Mouse (Mus musculus): ENCODE measurements around the gene Dzip1l. TPM values are rescaled to one million over a fixed set of nuclear protein-coding genes. Genes with fewer than 3 reads are reported as not detected.

Dzip1l gene
- polyA plus RNA-seq, 3 experiments from 2014 or later, result not detected

GRCm38 (mm10) chr9:99661606-99662166 is 32.4 kb downstream of the Dzip1l start:
- ATAC-seq, result no peak

DNA sequence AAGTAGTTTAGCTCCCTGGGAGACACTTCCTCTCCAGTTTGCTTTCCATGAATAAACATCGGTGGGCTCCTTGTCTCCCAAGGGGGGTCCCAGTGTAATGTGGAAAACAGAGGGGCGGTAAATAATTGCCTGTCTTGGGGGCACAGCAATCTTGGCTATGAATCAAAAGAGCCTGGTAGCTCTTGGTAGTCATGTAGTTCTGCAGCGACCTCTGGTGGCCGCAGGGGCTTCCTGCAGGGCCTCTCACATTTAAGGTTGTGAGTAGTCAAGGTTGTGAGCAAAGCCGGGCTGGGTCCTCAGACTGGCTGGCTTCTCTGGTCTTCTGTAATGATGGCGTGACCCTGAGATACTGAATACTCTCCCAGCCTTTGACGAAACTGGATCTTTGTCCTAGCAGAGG is 33.1 kb downstream of the Dzip1l start:
- ATAC-seq, result no peak

GRCm38 (mm10) chr9:99662887-99663286 is 33.6 kb downstream of the Dzip1l start:
- ATAC-seq, result no peak

- no peak for ATAC-seq
Measured at GRCm38 (mm10) chr9:99667596-99667995, 38.3 kb downstream of the Dzip1l start.

DNA sequence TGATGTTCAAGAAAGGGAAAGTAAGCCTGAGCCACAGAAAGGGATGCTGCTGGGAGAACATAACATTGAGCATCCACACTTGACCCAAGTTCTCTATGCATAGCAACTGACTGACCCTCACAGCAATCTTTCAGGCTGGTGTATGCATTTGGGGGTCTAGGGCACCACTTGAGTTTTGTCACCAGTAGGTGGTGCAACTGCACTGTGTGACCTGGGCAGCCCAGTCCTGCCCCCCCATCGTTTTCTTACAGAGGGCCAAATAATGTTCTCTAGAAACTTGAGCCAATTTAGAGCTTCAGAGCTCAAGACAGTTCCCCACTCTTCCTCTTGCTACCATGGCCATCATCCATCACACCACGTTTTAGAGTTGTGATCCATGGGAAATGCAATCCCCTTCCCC is 42.3 kb downstream of the Dzip1l start:
- ATAC-seq, result no peak

- ATAC-seq, result no peak
Measured at GRCm38 (mm10) chr9:99675714-99676113, 46.4 kb downstream of the Dzip1l start.

DNA sequence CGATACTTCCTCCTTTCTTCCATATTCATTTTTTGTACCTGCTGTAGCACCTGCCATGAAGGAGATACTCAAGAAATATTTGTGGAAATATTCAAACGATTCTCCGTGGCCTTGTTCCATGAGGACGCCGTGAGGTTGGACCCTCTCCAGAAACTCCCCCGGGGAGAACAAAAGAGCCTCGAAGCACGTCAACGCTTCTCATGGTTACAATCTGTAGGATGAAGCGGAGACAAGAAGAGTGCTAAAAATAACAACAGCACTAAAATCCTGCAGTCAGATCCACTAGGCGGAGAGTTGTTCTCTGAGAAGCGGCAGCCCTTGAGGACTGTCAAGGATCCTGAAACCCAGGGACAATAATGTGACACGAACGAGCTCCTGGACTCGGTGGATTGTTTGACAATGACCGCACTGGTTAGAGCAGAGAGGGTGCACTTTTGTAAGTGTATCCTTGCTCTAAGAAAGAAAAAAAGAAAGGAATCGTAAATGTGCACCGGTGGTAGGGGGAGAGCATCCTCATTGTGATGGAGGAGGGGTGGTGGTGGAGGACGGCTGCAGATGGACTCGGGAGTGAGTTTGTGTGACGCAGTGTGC is 52.8 kb downstream of the Dzip1l start:
- no peak for ATAC-seq

DNA sequence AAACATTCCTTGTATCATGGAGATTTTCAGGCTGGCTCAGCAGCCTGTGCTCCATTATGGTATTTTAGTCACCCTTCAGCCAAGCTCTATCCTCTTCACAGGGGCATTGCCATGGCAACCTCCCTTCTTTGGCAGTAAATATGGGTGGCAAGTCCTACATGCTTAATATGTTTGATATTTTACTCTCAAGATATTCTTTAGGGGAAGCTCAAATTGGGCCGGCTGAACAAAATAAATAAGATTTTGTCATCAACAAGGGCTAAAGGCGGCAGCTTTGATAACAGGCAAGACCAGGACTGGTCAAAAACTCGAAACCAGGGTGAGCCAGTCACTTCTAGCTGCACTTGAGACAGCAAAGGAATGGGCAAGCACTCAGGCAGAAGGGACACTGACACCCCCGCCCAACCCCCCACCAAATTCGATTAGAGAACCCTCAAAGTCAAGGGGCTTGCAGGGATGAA is 55.8 kb downstream of the Dzip1l start:
- no peak for ATAC-seq

- no peak for ATAC-seq
Measured at GRCm38 (mm10) chr9:99685536-99686231, 56.4 kb downstream of the Dzip1l start.

DNA sequence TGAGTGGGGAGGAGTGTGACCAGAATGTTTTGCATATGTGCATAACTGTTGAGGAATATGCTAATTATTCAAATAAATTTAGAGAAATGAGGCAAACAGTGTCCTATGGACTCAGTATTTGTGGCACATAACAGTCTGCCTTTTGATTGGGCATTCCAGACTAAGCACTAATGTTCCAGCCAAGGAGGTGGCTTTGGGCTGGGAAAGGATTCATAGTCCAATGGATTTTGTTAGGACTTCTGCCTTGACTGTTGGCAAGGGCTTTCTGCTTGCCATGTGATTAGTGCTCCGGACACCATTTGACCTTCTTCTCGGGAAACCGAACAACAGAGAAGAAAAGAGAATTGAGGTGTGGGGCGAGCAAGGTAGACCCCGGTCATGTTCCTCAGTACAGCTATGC is 60.5 kb downstream of the Dzip1l start:
- no peak for ATAC-seq

GRCm38 (mm10) chr9:99690386-99690785 is 61.1 kb downstream of the Dzip1l start:
- ATAC-seq, result no peak

- ATAC-seq, result no peak
Measured at GRCm38 (mm10) chr9:99694961-99695360, 65.7 kb downstream of the Dzip1l start.

DNA sequence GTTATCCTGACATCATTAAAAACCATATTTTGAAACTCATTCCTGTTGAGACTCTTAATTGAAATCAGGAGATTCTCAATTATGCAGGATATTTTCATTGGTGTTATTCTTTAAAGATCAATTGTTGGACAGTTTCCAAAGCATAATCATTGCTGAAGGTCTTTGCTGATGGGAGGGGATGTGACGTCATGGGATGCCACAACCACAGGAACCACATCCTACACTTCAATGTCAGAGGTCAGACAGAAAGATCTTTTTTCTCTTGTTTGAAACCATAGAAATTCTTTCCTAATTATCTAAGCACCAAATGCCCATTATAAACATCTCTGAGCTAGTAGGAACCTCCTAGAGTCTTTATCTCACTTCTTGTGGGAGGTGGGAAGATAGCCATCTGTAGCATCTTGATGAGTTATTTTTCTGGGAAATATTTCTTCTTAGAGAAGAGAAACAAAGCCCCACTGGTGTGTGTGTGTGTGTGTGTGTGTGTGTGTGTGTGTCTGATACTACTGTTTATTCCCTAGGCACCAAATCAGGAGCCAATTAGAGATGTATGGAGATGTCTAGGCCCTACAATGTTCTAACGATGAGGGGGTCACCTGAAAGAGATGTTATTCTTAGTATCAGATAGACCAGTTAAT is 70.6 kb downstream of the Dzip1l start:
- ATAC-seq, result peak; percentile 43

DNA sequence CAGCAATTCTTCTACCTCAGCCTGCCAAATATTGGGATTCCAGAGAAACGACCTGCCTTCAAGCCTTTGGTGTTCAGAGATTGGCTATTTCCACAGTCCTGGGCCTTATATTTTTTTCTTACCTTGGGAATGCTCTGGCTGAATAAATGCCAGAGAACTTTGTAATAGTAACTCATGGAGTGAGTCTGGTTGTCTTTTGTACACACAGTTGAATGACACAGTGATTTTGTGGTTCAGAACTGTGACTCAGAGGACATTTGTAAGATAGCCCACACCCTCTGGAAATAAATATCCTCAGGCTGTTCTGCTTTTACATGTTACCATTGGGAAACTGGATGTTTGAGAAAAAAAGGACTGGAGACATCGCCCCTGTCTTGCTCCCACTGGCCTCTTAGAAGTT is 71.9 kb downstream of the Dzip1l start:
- ATAC-seq, result no peak

DNA sequence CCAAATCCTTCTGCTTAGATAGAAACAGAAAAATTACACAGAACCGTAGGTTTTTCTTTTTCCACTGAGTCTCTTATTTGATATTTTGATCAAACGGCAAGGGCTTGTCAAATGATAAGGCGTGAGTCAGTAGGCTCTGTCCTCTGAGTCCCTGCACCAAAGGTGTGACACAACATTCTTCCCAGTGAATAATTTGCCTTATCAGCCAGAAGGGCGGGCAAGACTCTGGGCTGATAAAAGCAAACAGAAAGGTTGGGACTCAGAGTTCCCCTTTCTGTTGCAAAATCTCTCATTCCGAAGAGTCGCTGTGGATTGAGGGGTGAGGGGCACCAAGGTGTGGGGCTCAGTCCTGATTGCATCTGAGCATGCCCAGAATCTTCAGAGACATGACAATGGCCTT is 72.9 kb downstream of the Dzip1l start:
- no peak for ATAC-seq

DNA sequence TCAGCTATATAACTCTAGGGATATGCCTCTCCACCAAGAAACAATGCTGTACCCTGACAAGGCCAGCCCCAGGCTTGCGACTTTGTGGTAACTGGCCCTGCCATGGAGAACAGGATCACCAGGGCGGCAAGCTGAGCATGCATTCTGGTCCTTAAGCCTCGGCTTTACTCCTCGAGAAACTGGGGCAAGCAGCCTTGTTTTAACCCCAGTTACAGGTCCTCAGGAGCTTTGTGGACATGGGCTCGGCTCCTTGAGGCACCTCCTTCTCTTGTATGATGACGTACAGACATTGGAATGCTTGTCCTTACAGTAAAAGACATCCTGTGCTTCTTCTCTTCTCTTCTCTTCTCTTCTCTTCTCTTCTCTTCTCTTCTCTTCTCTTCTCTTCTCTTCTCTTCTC is 74.4 kb downstream of the Dzip1l start:
- no peak for ATAC-seq

DNA sequence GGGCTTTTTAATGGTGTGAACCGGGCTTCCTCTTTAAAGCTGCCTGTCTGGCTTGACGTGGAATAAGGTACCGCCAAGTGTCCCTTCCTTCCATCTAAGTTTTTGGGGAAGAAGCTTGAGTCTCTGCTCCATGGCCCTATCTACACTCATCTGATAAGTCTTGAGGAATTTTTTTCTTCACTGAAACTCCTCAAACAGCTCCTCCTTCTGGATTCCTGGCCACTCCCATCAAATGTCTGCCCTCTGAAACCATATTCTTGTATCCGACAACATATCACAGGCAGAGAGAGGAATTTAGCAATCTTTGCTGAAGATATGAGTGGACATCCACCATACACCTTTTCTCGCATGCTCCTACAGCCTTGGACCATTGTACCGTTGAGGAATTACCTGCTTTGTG is 77.0 kb downstream of the Dzip1l start:
- no peak for ATAC-seq

GRCm38 (mm10) chr9:99707425-99708126 is 78.3 kb downstream of the Dzip1l start:
- no peak for ATAC-seq

DNA sequence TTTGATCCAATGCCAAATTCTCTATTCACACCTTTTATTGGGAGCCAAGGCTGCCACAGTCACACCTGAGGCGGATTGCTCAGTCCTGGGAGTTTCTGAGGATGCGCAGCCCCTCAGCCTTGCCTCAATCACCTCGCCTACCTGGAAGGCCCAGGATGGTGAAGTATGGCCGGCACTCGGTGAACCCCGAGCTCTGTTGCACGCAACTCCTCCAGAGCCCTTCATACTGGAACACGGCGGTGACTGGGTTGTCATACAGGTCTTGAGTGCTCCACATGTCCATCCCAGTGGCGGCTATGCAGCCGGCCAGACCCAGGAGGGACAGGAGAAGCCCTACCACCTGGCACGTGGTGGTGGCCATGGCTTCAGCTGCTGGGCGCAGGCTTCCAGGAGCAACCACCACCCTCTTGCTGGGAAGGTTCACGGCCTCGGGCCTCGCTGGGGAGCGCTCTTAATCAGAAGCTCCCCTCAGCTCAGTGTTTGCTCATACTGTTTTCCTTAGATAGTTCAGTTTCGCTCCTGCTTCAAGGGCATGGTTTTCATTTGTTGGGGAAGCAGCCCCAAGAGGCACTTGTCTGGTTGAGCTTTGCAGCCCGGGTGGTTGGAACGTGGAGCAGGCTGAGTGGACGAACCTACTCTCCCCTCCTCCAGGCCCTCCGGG is 80.4 kb downstream of the Dzip1l start:
- ATAC-seq, result no peak

- no peak for ATAC-seq
Measured at GRCm38 (mm10) chr9:99710297-99710696, 81.0 kb downstream of the Dzip1l start.

GRCm38 (mm10) chr9:99717134-99717533 is 87.8 kb downstream of the Dzip1l start, which contains the start of gene Cldn18:
Cldn18 (minus strand) TSS chr9:99717267.
- ATAC-seq, result no peak

All from inflammation-experienced regulatory T-cells, adult 6 months (primary cell).